Mouse (Mus musculus) 3T3-L1 (cell line): ENCODE results near the gene Narfl.
"Not testable (repeated sequence)": the region's sequence is repeated elsewhere in the genome, so short reads cannot be mapped to it uniquely, and the experiment has no call there.

Experiments used
- DNase-seq: peaks from one replicate; pipeline ENCODE4 v3.0.0-alpha.2; 2015; ENCODE audit warnings: low read depth, low spot score

Gene Narfl

DNA sequence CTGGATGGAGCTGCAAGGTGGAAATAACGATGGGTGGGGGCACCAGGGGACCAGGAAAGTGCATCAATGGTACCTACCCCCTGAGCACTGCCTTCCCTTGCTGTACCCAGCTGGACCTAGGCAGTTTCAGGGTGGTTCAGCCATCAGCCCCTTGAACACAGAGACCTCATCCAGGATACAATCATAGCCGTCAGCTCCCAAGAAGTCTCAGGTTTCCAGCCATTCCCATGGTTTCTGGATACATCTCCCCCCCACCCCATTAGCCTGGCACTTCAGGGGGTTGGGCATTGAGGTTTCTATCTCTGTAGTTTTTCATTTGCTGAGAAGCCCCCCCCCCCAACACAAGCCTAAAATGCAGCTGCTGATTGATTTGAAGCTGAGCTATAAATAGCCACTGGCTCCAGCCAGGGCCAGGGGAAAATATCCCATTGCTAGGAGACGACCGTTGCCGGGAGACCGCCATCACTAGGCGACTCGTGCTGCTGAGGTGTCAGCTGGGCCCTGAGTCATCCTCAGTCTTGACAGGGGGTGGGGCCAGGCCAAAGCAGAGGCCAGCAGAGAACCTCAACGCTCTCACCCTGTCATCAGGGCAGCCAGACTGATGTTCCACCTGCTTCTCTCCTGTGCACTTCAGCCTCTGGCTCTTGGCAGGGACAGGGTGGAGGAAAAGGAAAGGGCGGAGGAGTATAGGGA lies 29.4 kb downstream of the Narfl start:
- peak; percentile 92 for DNase-seq

DNA sequence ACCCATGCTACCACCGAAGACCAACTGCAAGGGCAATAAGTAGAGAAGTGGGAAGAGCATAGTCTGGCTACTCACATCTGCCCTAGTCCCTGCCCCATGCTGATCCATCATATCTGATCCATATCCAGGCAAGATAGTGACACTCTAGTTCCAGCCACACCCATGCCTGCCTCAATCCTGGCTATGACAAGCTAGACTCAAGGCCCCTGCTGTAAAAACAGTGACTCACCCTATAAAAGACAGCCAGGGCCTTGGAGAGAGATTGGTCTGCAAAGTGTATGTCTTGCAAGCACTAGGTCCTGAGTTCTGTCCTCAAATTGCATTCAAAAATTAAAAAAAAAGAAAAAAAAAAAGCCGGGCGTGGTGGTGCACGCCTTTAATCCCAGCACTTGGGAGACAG lies 32.9 kb downstream of the Narfl start:
- peak; percentile 69 for DNase-seq

GRCm38 (mm10) chr17:25807452-25807851 lies 33.9 kb downstream of the Narfl start:
- not testable (repeated sequence) for DNase-seq

DNA sequence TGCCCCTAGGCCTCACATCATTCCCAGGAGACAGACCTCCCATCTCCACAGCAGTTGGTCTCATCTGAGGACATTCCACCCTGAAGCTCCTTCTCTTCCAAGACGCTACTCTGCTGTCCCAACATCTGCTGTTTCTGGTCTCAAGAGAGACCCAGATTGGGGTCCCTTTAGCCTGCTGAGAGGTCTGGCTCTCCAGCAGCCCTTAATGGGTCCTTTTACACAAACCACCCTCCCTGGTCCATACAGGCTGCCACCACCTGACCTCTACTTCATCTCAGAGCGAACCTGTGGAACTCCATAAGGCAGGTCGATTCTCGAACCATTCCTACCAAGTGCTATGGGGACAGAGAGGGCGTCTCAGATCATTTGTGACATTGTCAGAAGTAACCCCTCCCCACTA lies 34.5 kb downstream of the Narfl start:
- no peak for DNase-seq

GRCm38 (mm10) chr17:25808789-25809605 lies 35.4 kb downstream of the Narfl start, which contains the start of gene Fbxl16:
Gene Fbxl16 (plus strand): TSS chr17:25809085.
- no peak for DNase-seq

DNA sequence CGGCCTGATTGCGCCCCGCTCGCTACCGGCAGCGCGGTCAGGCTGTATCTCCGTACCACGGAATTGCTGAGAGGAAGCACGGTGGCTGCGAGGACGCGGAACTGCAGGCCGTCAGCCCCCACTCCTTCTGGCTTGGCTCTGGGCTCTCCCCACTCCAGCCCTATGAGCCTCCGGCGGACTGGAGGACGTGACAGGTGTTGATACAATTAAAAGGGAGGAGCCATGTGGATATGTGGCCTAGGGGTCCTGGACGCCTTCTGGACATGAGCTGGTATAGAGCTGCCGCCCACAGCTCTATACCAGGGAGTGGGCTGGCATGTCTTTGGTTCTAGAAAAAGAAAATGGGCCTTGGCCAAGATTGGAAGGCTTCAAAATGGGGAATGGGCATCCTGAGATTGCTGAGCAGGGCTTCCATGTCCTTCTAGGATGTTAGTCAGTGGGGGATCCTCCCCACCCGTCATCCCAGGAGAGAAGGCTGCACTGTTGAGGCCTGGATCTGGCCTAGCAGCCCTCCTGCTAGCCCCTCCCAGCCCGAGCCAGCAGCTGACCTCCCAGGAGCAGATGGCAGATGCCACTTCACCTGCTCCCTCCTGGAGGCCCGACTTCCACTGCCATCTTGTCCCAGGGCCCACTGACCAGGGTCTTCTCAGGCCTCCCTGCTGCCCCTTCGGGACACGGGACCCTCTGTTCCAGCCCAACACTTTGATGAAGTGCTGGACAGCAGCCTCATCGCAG lies 36.2 kb downstream of the Narfl start:
- DNase-seq = no peak

DNA sequence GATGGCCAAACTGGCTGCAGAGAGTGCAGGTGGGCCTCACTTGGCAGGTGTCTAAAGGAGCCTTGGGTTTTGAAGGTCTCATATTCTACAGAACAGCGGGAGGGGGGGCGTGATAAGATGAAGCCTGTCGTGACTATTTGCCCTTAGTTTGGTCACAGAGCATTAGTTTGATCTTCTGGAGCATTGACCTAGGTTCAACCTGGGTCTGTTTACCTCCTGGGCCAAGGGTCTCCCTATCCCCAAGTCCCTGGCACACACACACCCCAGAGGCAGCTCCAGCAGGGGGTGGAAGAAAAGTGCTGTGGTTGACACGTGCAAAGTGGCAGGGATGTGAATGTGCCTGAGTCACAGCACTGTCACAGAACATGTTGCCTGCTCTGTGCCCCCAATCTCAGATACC lies 37.3 kb downstream of the Narfl start:
- no peak for DNase-seq

- DNase-seq = peak; percentile 75
Observed at GRCm38 (mm10) chr17:25813471-25813870, 39.9 kb downstream of the Narfl start.

- DNase-seq = no peak
Observed at GRCm38 (mm10) chr17:25817662-25818061, 44.1 kb downstream of the Narfl start.

DNA sequence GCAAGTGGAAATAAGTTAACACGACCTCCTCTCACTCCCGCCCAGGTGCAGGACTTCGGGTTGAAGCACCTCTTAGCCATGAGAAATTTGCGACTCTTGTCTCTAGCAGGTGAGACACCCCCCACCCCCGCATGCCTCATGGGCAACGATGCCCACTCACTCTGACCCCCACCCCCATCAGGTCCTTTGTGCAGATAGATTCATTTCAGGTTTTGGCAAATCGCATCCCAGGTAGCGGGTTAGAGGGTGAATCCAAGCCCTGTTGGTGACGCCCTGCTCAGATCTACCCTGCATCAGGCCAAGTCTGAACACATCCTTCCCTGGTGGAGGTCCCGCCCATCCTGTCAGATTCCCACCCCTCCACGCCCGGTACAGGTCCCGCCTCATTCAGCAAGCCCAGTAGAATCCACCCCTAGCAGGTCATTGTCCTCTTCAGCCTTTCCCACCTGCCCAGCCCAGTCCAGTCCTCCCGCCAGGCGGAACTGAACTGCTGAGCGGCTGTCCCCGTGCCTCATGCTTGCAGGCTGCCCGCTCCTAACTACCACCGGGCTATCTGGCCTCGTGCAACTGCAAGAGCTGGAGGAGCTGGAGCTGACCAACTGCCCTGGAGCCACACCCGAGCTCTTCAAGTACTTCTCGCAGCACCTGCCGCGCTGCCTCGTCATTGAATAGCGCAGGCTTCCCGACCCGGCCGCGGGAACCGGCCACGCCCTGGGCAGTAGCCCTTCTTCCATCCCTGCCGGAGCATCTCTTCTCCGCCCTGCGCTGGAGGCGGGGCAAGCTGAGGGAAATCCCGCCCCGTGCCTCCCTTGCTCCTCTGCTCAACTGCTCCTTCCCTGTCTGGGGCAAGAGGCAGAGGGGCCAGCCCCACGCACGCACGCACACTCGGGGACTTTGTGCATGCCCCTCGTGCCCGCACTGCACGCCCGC lies 45.5 kb downstream of the Narfl start:
- no peak for DNase-seq

- DNase-seq = peak; percentile 95
Observed at GRCm38 (mm10) chr17:25823452-25823851, 49.9 kb downstream of the Narfl start, which contains the start of gene Wdr24. Gene Wdr24 (plus strand): TSS chr17:25823627.

GRCm38 (mm10) chr17:25824362-25825142 lies 51.0 kb downstream of the Narfl start:
- DNase-seq = no peak

DNA sequence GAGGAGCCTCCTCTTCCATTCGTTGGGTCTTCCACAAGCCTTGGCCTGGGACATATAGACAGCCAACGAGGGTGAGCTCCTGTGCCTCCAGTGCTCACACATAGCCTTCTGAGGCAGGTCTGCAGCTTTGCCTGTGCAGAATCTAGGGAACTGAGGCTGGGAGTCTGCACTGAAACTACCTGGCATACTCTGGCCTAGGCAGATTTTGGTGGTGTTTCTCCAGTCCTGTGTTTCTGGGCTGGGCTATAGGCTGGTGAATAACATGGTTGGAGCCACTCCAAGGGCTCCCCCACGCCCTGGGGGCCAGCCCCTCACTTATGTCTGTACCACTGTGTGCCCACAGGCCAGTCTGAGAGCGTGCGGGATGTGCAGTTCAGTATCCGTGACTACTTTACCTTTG lies 51.7 kb downstream of the Narfl start:
- no peak for DNase-seq

- no peak for DNase-seq
Observed at GRCm38 (mm10) chr17:25825984-25826570, 52.5 kb downstream of the Narfl start.

- no peak for DNase-seq
Observed at GRCm38 (mm10) chr17:25827011-25827410, 53.4 kb downstream of the Narfl start.

GRCm38 (mm10) chr17:25827546-25828222 lies 54.1 kb downstream of the Narfl start:
- DNase-seq = no peak

GRCm38 (mm10) chr17:25828223-25828594 lies 54.6 kb downstream of the Narfl start:
- DNase-seq = no peak

- peak; percentile 68 for DNase-seq
Observed at GRCm38 (mm10) chr17:25828712-25829557, 55.4 kb downstream of the Narfl start, which contains the start of gene Jmjd8. Gene Jmjd8 (plus strand): TSS chr17:25828867.
